Mouse (Mus musculus) megakaryocyte, embryonic 14.5 days (primary cell): ENCODE results near the gene Glcci1.

Experiments
- FLI1 ChIP-seq: IDR thresholded peaks from 2 replicates; pipeline ENCODE4 v1.6.1; 2012; ENCODE audit warnings: low read length, inconsistent platforms, mixed read lengths
- GATA1 ChIP-seq: IDR thresholded peaks from 3 replicates; pipeline ENCODE4 v1.6.1; 2012; ENCODE audit warnings: mixed read lengths, low read length, inconsistent platforms, borderline replicate concordance

GRCm38 (mm10) chr6:8630531-8630930, 121.1 kb downstream of the Glcci1 start:
- TF ChIP-seq GATA1 (no peak), FLI1 (no peak)
